Comparison of ENCODE assay signal across 18 mouse cellular contexts in genomic region chr10:20505454-20505853, GRCm38 (mm10).
DNase-seq lines count a peak whose midpoint lies in the region; ATAC-seq and TF ChIP-seq lines count a peak whose summit lies in the region.
"Had no signal": no experiment of that assay in that cellular context is flagged by ENCODE, and none has a peak within 500 bp of the region (broad histone marks: within the 10 kb centered on the region; RNA-seq: fewer than 3 reads in every experiment).

No protein-coding gene starts in this region.

- H3K36me3 ChIP-seq in limb, embryonic 13.5 days = no peaks in the 10 kb centered on the region
- H3K36me3 ChIP-seq in macrophage (ENCODE audit: inconsistent target) = no peaks in the 10 kb centered on the region
- H3K36me3 ChIP-seq: embryonic facial prominence, embryonic 15.5 days; forebrain, embryonic 12.5 days; limb, embryonic 12.5 days; midbrain, embryonic 12.5 days had no signal

- ATAC-seq in limb, embryonic 13.5 days (ENCODE audit: low FRiP score, low read depth) = no peak
- no peak for ATAC-seq in erythroblast, adult 5-6 weeks (replicated peaks; ENCODE audit: low FRiP score, poor library complexity, severe bottlenecking)
- ATAC-seq: hindbrain, postnatal 0 days had no signal

- no peak for DNase-seq in gastrocnemius, adult 2 months
- DNase-seq in gastrocnemius, postnatal 25 days = no peak
- DNase-seq in adrenal gland, postnatal 14 days = peak; percentile 37
- no peak for DNase-seq in kidney, adult 8-10 months
- DNase-seq in urinary bladder, adult 18-20 months (ENCODE audit: low spot score in 2 of 2) = no peak
- DNase-seq: cerebellum, adult 11 months; kidney, adult 18-20 months; layer of hippocampus, postnatal 36 days; right cerebral cortex, postnatal 25 days had no signal

- no peak overlapping the region for H3K4me3 ChIP-seq in gastrocnemius, adult 2 months
- no peak overlapping the region for H3K4me3 ChIP-seq in limb, embryonic 13.5 days
- no peak overlapping the region for H3K4me3 ChIP-seq in macrophage (ENCODE audit: inconsistent target)
- H3K4me3 ChIP-seq: embryonic facial prominence, embryonic 15.5 days; forebrain, embryonic 12.5 days; limb, embryonic 12.5 days; midbrain, embryonic 12.5 days had no signal

- 57% methylated on average over 10 of the region's 10 CpGs for WGBS in limb, embryonic 13.5 days
- WGBS in macrophage (ENCODE audit: missing documents) = 34% methylated on average over 10 of the region's 10 CpGs

- intact Hi-C loops in gastrocnemius, adult 2 months (cut with DNase I) = no loop called here

- peaks cover 43% of the 10 kb centered on the region; the same call in 1 of the 2 replicates for H3K79me2 ChIP-seq in macrophage (ENCODE audit: inconsistent target)

- no peak overlapping the region for H3K4me2 ChIP-seq in limb, embryonic 13.5 days (replicated peaks)
- H3K4me2 ChIP-seq: embryonic facial prominence, embryonic 15.5 days; forebrain, embryonic 12.5 days; heart, embryonic 11.5 days; limb, embryonic 12.5 days; midbrain, embryonic 12.5 days had no signal

- H3K4me1 ChIP-seq in limb, embryonic 13.5 days = peaks cover 17% of the 10 kb centered on the region
- H3K4me1 ChIP-seq: forebrain, embryonic 12.5 days; midbrain, embryonic 12.5 days had no signal

- H3K27ac ChIP-seq in gastrocnemius, adult 2 months = peak overlapping the region; percentile 59
- H3K27ac ChIP-seq in limb, embryonic 13.5 days = 0 out of 2 replicates have a peak overlapping the region, but pooled peaks have one; percentile 11
- peak overlapping the region; percentile 65 for H3K27ac ChIP-seq in macrophage
- H3K27ac ChIP-seq: embryonic facial prominence, embryonic 15.5 days; forebrain, embryonic 12.5 days; hindbrain, postnatal 0 days; limb, embryonic 12.5 days; midbrain, embryonic 12.5 days had no signal

- H3K27me3 ChIP-seq in limb, embryonic 13.5 days = no peaks in the 10 kb centered on the region
- H3K27me3 ChIP-seq: embryonic facial prominence, embryonic 15.5 days; forebrain, embryonic 12.5 days; limb, embryonic 12.5 days; midbrain, embryonic 12.5 days had no signal

- no peaks in the 10 kb centered on the region for H3K9me3 ChIP-seq in limb, embryonic 13.5 days
- H3K9me3 ChIP-seq: embryonic facial prominence, embryonic 15.5 days; forebrain, embryonic 12.5 days; midbrain, embryonic 12.5 days had no signal

- no peak for TF ChIP-seq CTCF in gastrocnemius, adult 2 months (IDR thresholded peaks at IDR 0.05)

- H3K9ac ChIP-seq in limb, embryonic 13.5 days = no peak overlapping the region
- H3K9ac ChIP-seq: embryonic facial prominence, embryonic 15.5 days; forebrain, embryonic 12.5 days; limb, embryonic 12.5 days; midbrain, embryonic 12.5 days had no signal

Comparison
In these comparisons a context has a peak if more than half of its experiments do, and no peak if none do; other contexts are left out.
1. H3K27ac ChIP-seq: peak in every context shown above with its lines; median percentile 65 in macrophage; 59 in gastrocnemius, adult 2 months; 11 in limb, embryonic 13.5 days.